Mouse (Mus musculus): ENCODE measurements at regions not wholly inside any gene's neighbourhood (a gene's known extent, or its start where the extent isn't known, plus 50 kb on each side); places are given as distances from the start of the nearest gene placed in this dataset.
A peak's percentile ranks its signal among the peaks of the same experiment; 100 is the strongest.

DNA sequence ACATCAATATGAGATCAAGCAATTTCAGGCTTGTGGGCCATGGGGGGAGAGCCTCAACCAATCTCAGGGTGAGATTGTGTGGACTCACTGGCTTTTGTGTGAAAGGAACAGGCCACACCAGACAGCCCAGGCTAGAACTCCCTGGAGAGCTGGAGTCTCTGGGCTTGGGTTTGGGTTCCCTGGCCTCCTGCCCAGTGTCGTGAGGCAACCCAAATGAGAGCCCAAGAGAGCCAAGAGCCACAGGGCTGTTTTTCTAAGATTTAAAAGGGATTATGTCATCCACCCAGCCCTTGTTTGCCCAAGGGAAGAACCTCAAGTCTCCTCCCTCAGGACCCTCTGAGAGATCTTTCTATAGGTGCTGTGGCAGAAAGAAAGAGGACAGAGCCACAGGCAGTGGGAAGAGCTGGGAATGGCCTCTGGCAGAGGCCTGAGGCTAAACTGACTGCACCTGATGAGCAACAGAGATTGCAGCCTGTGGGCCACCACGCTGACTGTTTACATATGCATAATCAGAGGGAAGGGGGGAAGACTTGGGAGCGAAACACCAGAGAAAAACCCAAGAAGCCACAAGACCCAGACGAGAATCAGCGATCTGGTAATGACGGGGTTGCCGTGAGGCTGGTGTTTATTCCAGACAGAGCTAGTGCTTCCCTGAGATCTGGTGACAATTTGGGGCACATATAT, 92.1 kb downstream of the Bcl2l11 start:
- TF ChIP-seq CTCF (IDR thresholded peaks at IDR 0.05), result no peak
- intact Hi-C loops (cut with DNase I), result no loop called here
- Histone ChIP-seq H3K27ac (no peak overlapping the region), H3K4me3 (no peak overlapping the region)
- peak; percentile 57 for DNase-seq

GRCm38 (mm10) chr2:128218961-128219360, 93.1 kb downstream of the Bcl2l11 start:
- no peak for TF ChIP-seq CTCF (IDR thresholded peaks at IDR 0.05)
- Histone ChIP-seq H3K27ac (no peak overlapping the region), H3K4me3 (no peak overlapping the region)
- intact Hi-C loops (cut with DNase I), result no loop called here
- no peak for DNase-seq

DNA sequence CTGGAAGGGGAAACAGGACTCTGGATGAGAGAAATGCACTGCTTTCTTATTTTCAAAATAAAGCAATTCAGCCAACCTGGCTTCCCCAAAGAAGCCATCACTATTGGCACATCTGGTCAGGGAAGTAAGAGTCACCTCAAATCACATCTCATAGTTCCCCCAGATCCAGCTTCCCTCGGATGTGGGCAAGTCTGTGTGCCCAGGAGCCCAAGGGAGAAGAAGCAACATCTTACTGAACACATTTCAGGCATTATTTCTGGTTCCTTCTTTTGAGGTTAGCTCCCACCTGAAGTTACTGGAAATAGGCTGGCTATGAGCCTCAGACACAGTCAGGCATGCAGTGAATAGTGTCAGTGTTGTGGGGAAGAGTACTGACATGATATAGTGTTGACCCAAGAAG, 95.2 kb downstream of the Bcl2l11 start:
- Histone ChIP-seq H3K27ac (no peak overlapping the region), H3K4me3 (no peak overlapping the region)
- intact Hi-C loops (cut with DNase I), result no loop called here
- no peak for DNase-seq
- TF ChIP-seq CTCF (IDR thresholded peaks at IDR 0.05), result no peak

DNA sequence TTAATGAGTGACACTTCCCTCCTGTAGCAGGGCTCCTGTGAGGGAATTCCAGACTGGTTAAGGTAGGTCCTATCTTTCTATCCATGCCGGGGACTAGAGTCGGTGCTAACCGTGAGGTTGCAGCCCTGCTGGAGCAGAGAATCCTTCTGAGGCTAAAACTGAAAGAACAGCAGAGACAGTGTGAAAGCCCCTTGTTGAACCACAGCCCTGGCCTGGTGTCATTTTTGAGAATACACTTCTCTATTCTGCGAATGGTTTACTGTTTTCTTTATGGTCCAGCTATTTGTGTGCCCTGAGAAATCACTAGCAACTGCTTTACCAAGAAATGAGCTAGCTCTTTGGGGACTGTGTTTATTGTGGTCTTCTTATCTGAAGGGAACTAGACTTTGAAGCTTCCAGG, 95.8 kb downstream of the Bcl2l11 start:
- TF ChIP-seq CTCF (IDR thresholded peaks at IDR 0.05), result no peak
- DNase-seq, result no peak
- intact Hi-C loops (cut with DNase I), result no loop called here
- no peak overlapping the region for H3K27ac ChIP-seq
- no peak overlapping the region for H3K4me3 ChIP-seq

DNA sequence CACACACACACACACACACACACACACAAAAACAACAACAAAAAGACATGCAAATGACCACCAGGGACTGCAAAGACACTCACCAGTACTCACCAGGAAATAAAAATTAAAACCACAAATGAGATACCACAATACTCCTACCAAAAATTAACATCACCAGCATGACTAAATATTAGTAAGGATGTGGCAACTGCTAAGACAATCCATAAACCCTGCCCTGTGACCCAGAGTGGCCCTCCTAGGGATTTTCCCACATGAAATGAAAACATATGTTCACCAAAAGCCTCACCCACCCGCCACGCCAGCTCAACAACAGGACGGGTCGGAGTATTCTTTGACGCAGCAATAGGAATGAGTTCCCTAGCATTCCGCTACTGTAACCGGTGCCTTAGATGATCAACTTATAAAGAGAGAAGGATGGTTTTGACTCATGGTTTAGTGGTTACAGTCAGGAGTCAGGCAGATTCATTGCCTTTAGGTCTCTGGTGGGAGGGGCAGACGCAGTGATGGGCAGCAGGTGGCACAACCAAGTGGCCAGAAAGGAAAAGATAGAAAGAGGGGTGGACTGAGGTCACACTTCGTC, 100.7 kb downstream of the Bcl2l11 start:
- intact Hi-C loops (cut with DNase I), result no loop called here
- H3K4me3 ChIP-seq, result no peak overlapping the region
- no peak for DNase-seq
- H3K27ac ChIP-seq, result no peak overlapping the region
- no peak for TF ChIP-seq CTCF (IDR thresholded peaks at IDR 0.05)

DNA sequence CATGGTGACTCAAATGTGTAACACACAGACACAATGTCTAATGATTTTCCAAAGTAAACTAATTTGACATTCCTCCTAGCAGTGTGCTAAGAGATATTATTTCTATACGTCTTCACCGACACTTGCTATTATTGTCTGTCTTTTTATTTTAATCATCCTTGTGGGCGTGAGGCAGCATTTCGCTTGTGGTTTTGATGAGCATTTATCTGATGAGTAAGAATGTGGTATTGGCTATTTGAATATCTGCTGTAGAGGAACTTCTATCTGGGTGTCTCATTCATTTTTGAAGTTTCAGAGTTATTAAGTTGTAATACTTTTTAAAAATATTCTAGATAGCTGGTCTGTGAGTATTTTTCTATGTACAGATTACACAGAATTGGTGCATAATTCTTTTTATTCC, 103.9 kb downstream of the Bcl2l11 start:
- intact Hi-C loops (cut with DNase I), result no loop called here
- TF ChIP-seq CTCF (IDR thresholded peaks at IDR 0.05), result no peak
- H3K27ac ChIP-seq, result no peak overlapping the region
- H3K4me3 ChIP-seq, result no peak overlapping the region
- DNase-seq, result no peak

DNA sequence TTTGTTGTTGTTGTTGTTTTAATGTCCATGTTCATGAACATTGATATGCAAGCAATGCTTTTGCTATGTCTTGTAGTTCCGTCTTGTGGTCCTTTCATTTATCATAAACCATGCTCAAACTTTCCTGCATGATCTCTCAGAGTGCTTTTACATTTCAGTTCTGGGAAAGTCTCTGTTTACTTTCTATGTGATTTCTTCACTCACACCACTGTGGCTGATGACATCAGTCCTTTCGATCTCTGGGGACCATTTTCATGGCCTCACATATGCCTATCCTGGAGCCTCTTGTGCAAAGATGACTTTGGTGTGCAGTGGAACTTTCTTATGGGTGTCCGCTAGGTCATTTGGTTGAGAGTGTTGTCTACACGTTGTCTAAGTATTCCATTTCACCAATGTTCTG, 105.1 kb downstream of the Bcl2l11 start:
- TF ChIP-seq CTCF (IDR thresholded peaks at IDR 0.05), result no peak
- no peak overlapping the region for H3K27ac ChIP-seq
- intact Hi-C loops (cut with DNase I), result no loop called here
- DNase-seq, result no peak
- no peak overlapping the region for H3K4me3 ChIP-seq

DNA sequence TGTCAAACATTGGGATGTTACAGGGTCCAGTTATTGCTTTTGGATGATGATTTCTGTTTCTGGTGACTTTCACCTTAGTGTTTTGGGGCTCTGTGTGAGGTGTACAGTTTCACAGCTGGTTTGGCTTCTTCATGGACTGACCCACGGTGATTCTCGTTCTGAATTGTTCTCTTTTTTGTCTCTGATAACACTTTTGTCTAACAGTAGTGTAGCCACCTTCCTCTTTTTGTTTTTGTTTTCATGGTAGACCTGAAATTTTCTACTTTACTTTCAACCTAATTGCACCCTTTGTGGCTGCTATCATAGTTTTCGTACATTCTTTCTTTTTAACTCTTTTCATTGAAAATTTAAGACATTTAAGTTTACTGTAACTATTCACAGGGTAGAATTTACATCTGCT, 105.5 kb downstream of the Bcl2l11 start:
- DNase-seq, result no peak
- Histone ChIP-seq H3K27ac (no peak overlapping the region), H3K4me3 (no peak overlapping the region)
- TF ChIP-seq CTCF (IDR thresholded peaks at IDR 0.05), result no peak
- intact Hi-C loops (cut with DNase I), result no loop called here

- H3K27ac ChIP-seq, result no peak overlapping the region
- H3K4me3 ChIP-seq, result no peak overlapping the region
- no peak for DNase-seq
- intact Hi-C loops (cut with DNase I), result no loop called here
- no peak for TF ChIP-seq CTCF (IDR thresholded peaks at IDR 0.05)
These were observed 106.2 kb downstream of the Bcl2l11 start for GRCm38 (mm10) chr2:128232027-128232426.

DNA sequence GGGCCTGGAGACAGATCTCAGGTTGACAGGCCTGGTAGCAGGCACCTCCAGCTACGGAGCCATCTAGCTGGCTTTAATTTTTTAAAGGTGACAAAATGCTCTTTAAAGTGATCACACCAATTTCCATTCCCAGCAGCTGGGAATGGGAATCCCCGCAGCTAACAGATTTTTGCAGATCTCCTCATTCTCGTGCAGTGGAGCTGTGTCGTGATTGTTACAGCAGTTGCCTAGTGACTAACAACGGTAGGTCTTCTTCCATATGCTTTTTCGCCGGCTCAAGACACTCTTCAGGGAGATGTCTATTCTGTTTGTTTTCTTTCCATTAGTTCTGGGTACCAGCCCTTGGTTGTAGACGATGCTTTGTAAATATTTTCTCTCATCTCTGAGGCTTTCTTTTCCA, 109.3 kb downstream of the Bcl2l11 start:
- no peak overlapping the region for H3K4me3 ChIP-seq
- H3K27ac ChIP-seq, result no peak overlapping the region
- no peak for TF ChIP-seq CTCF (IDR thresholded peaks at IDR 0.05)
- intact Hi-C loops (cut with DNase I), result no loop called here
- DNase-seq, result no peak

- no peak for TF ChIP-seq CTCF (IDR thresholded peaks at IDR 0.05)
- intact Hi-C loops (cut with DNase I), result no loop called here
These were observed 113.6 kb downstream of the Bcl2l11 start for GRCm38 (mm10) chr2:128239451-128239850.

DNA sequence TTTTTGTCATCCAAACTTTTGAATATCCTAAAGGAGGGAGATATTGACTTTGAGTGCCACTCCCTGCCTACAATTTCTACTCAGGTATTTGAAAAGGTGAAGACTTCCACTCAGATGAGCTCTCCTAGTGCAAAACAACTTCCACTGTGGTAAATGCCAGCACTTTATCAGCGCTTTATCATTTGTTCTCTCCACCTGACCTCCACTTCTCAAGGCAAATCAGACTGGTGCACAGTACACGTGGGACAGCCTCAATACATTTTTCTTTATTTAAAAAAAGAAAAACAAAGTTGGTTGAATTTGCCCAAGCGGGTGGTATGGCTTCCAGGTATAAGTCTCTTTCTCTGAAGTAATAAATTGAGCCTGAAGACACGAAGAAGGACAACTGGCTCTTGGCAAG, 114.2 kb downstream of the Bcl2l11 start:
- intact Hi-C loops (cut with DNase I), result no loop called here
- TF ChIP-seq CTCF (IDR thresholded peaks at IDR 0.05), result no peak
- DNase-seq, result no peak
- no peak overlapping the region for H3K27ac ChIP-seq
- no peak overlapping the region for H3K4me3 ChIP-seq

More at GRCm38 (mm10) chr2:128239451-128239850, 113.6 kb downstream of the Bcl2l11 start:
- DNase-seq, result no peak
- Histone ChIP-seq H3K4me3 (no peak overlapping the region), H3K27ac (no peak overlapping the region)

- intact Hi-C loops (cut with DNase I), result no loop called here
- peak; percentile 44 for DNase-seq
- Histone ChIP-seq H3K27ac (no peak overlapping the region), H3K4me3 (no peak overlapping the region)
- no peak for TF ChIP-seq CTCF (IDR thresholded peaks at IDR 0.05)
These were observed 114.9 kb downstream of the Bcl2l11 start for GRCm38 (mm10) chr2:128240536-128241279.

Measured in gastrocnemius, adult 2 months (tissue).